ENCODE assay signal across 9 mouse cellular contexts in the genomic region with DNA sequence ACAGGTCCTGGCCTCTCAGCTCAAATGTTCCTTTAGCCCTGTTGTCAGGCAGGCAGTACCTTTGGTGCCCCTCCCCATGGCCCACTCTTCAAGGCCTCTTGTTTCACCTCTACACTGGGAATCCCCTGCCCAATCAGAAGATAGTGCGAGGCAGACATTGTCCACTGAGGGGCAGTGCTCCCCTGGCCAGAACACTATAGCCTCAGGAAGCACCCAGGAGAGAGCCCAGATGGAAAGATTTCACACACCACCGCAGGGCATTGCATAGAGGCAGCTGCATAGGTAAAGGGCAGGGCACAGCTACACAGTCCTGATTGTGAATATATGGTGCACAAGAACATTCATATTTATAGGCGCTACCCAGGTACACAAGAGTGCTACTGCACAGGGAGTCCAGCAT. TPM values are rescaled to one million over a fixed set of nuclear protein-coding genes. Genes with fewer than 3 reads are reported as not detected.
DNase-seq lines count a peak whose midpoint lies in the region; ATAC-seq and TF ChIP-seq lines count a peak whose summit lies in the region.
"Had no signal": no experiment of that assay in that cellular context is flagged by ENCODE, and none has a peak within 500 bp of the region (broad histone marks: within the 10 kb centered on the region; RNA-seq: fewer than 3 reads in every experiment).

No protein-coding gene starts in this region.

- peak; percentile 17 to 47 for DNase-seq in heart, adult 2 months
- no peak for DNase-seq in heart, postnatal 25 days (ENCODE audit: low spot score)
- peak; percentile 14 for DNase-seq in adrenal gland, postnatal 25 days
- peak; percentile 40 to 58 for DNase-seq in heart, postnatal 10 days
- peak; percentile 49 for DNase-seq in limb, embryonic 10.5 days (ENCODE audit: low spot score)
- DNase-seq in midbrain, embryonic 14.5 days = peak; percentile 67
- peak; percentile 16 for DNase-seq in yolk sac, embryonic 10.5 days (ENCODE audit: low spot score)

- WGBS in heart, adult 2 months = 16% methylated on average over 3 of the region's 3 CpGs
- 23% methylated on average over 3 of the region's 3 CpGs for WGBS in embryonic facial prominence, embryonic 12.5 days
- 32% methylated on average over 3 of the region's 3 CpGs for WGBS in limb, embryonic 10.5 days
- WGBS in midbrain, embryonic 14.5 days = 24% methylated on average over 3 of the region's 3 CpGs

- no peak overlapping the region for H3K27ac ChIP-seq in heart, adult 2 months
- H3K27ac ChIP-seq in embryonic facial prominence, embryonic 12.5 days = no peak overlapping the region
- no peak overlapping the region for H3K27ac ChIP-seq in limb, embryonic 10.5 days
- no peak overlapping the region for H3K27ac ChIP-seq in midbrain, embryonic 14.5 days (replicated peaks; ENCODE audit: low read depth, low read length)
- H3K27ac ChIP-seq: heart, embryonic 13.5 days had no signal

- no peaks in the 10 kb centered on the region for H3K79me2 ChIP-seq in heart, adult 2 months (replicated peaks; ENCODE audit: control insufficient read depth, insufficient read depth, low read length)

- H3K4me2 ChIP-seq in embryonic facial prominence, embryonic 12.5 days (replicated peaks) = no peak overlapping the region
- no peak overlapping the region for H3K4me2 ChIP-seq in midbrain, embryonic 14.5 days (ENCODE audit: low read length)
- H3K4me2 ChIP-seq: heart, embryonic 13.5 days had no signal

- TF ChIP-seq EP300 in heart, adult 2 months (IDR thresholded peaks at IDR 0.05; ENCODE audit: insufficient read depth, low read depth, low read length) = no peak

- intact Hi-C loops in heart, adult 2 months (cut with DNase I) = loop anchor here (2.0 to 5.0 kb wide), 2 partner anchors 132 to 546 kb away; no protein-coding TSS in a partner anchor
- intact Hi-C loops in heart, postnatal 25 days (cut with DNase I) = loop anchor here (2.0 to 5.0 kb wide), 2 partner anchors 132 to 546 kb away; no protein-coding TSS in a partner anchor
- intact Hi-C loops in heart, postnatal 10 days (cut with DNase I) = loop anchor here (1.0 kb wide), 1 partner anchor 131 kb away; no protein-coding TSS in a partner anchor

- H3K9ac ChIP-seq in heart, adult 2 months (ENCODE audit: low read depth, low read length) = no peak overlapping the region
- H3K9ac ChIP-seq in embryonic facial prominence, embryonic 12.5 days = no peak overlapping the region
- H3K9ac ChIP-seq in midbrain, embryonic 14.5 days (replicated peaks; ENCODE audit: low read length) = no peak overlapping the region
- H3K9ac ChIP-seq: heart, embryonic 13.5 days had no signal

- no peak overlapping the region for H3K4me3 ChIP-seq in heart, adult 2 months
- H3K4me3 ChIP-seq in embryonic facial prominence, embryonic 12.5 days = no peak overlapping the region
- no peak overlapping the region for H3K4me3 ChIP-seq in limb, embryonic 10.5 days
- H3K4me3 ChIP-seq in midbrain, embryonic 14.5 days (replicated peaks; ENCODE audit: low read depth, low read length) = no peak overlapping the region
- H3K4me3 ChIP-seq: heart, embryonic 13.5 days had no signal

- no peaks in the 10 kb centered on the region for H3K36me3 ChIP-seq in heart, adult 2 months (ENCODE audit: control insufficient read depth, insufficient read depth, low read length)
- H3K36me3 ChIP-seq in embryonic facial prominence, embryonic 12.5 days = no peaks in the 10 kb centered on the region
- no peaks in the 10 kb centered on the region for H3K36me3 ChIP-seq in limb, embryonic 10.5 days
- no peaks in the 10 kb centered on the region for H3K36me3 ChIP-seq in midbrain, embryonic 14.5 days (ENCODE audit: control insufficient read depth, insufficient read depth, low read length)
- H3K36me3 ChIP-seq: heart, embryonic 13.5 days had no signal

- no peaks in the 10 kb centered on the region for H3K27me3 ChIP-seq in heart, adult 2 months (ENCODE audit: control insufficient read depth, insufficient read depth, low read length)
- H3K27me3 ChIP-seq in embryonic facial prominence, embryonic 12.5 days = peaks cover 8% of the 10 kb centered on the region; the same call in 1 of the 2 replicates
- peaks cover 10% of the 10 kb centered on the region for H3K27me3 ChIP-seq in limb, embryonic 10.5 days (ENCODE audit: low read depth, poor library complexity, severe bottlenecking)
- H3K27me3 ChIP-seq in midbrain, embryonic 14.5 days (ENCODE audit: control insufficient read depth, insufficient read depth, low read length) = no peaks in the 10 kb centered on the region

- no peaks in the 10 kb centered on the region for H3K9me3 ChIP-seq in embryonic facial prominence, embryonic 12.5 days
- H3K9me3 ChIP-seq in limb, embryonic 10.5 days (replicated peaks) = no peaks in the 10 kb centered on the region
- H3K9me3 ChIP-seq in midbrain, embryonic 14.5 days (ENCODE audit: control insufficient read depth, low read length) = no peaks in the 10 kb centered on the region
- H3K9me3 ChIP-seq: heart, embryonic 13.5 days had no signal

- peak; percentile 70; the same call in 1 of the 2 replicates for ATAC-seq in embryonic facial prominence, embryonic 12.5 days (ENCODE audit: insufficient number of reproducible peaks, insufficient read depth, low FRiP score, low TSS enrichment)
- ATAC-seq in midbrain, embryonic 14.5 days (ENCODE audit: low FRiP score, low TSS enrichment) = peak; percentile 78; the same call in 1 of the 2 replicates

- no peaks in the 10 kb centered on the region for H3K4me1 ChIP-seq in heart, adult 2 months (ENCODE audit: control insufficient read depth, insufficient read depth, low read length)
- H3K4me1 ChIP-seq in embryonic facial prominence, embryonic 12.5 days = no peaks in the 10 kb centered on the region
- no peaks in the 10 kb centered on the region for H3K4me1 ChIP-seq in limb, embryonic 10.5 days
- no peaks in the 10 kb centered on the region for H3K4me1 ChIP-seq in midbrain, embryonic 14.5 days (ENCODE audit: control insufficient read depth, insufficient read depth, low read length)
- H3K4me1 ChIP-seq: heart, embryonic 13.5 days had no signal

- TF ChIP-seq CTCF in heart, adult 2 months (IDR thresholded peaks at IDR 0.05) = peak; percentile 70

- no peak for TF ChIP-seq POLR2A in heart, adult 2 months (IDR thresholded peaks at IDR 0.05; ENCODE audit: insufficient read depth, low read depth, low read length)

RNA-seq across cellular contexts. Expression of a gene that starts 6.5 kb away (rescaled TPM):
- 1 to 10 TPM in 1 of 2 experiments, under 1 TPM in 1; 0.99 to 2.7 TPM for total RNA-seq in heart, adult 2 months (2021)
- 1.2 and 1.8 TPM in 2 replicates for polyA plus RNA-seq in heart, adult 2 months (2012; rRNA removed)
- total RNA-seq in heart, postnatal 25 days (2021) = 1 to 10 TPM; 1.3 to 2.6 TPM
- 0.09 TPM in 1 of 2 replicates, not detected in the other for total RNA-seq in adrenal gland, postnatal 25 days (2021)
- polyA plus RNA-seq in embryonic facial prominence, embryonic 12.5 days (2016; fragmentation: Nextera tagmentation; extraction: Ambion mirVana) = 2.1 and 2.2 TPM in 2 replicates
- 1 to 10 TPM; 2.1 to 3.0 TPM for total RNA-seq in heart, postnatal 10 days (2021)
- 0.82 and 1.8 TPM in 2 replicates for polyA plus RNA-seq in limb, embryonic 10.5 days (2016; fragmentation: Nextera tagmentation; extraction: Ambion mirVana)
- 0.55 and 0.97 TPM in 2 replicates for polyA plus RNA-seq in midbrain, embryonic 14.5 days (2014; fragmentation: Nextera tagmentation; extraction: Ambion mirVana)

RNA-seq across cellular contexts. Expression of a gene that starts 23.5 kb away (rescaled TPM):
- 10 to 100 TPM; 24.3 to 25.5 TPM for total RNA-seq in heart, adult 2 months (2021)
- polyA plus RNA-seq in heart, adult 2 months (2012; rRNA removed) = 10.7 and 21.7 TPM in 2 replicates
- total RNA-seq in heart, postnatal 25 days (2021) = 10 to 100 TPM; 27.8 to 28.5 TPM
- total RNA-seq in adrenal gland, postnatal 25 days (2021) = 31.9 and 39.7 TPM in 2 replicates
- polyA plus RNA-seq in embryonic facial prominence, embryonic 12.5 days (2016; fragmentation: Nextera tagmentation; extraction: Ambion mirVana) = 61.1 and 62.5 TPM in 2 replicates
- total RNA-seq in heart, postnatal 10 days (2021) = 10 to 100 TPM; 33.1 to 33.3 TPM
- polyA plus RNA-seq in limb, embryonic 10.5 days (2016; fragmentation: Nextera tagmentation; extraction: Ambion mirVana) = 51.6 and 59.9 TPM in 2 replicates
- 63.3 and 65.3 TPM in 2 replicates for polyA plus RNA-seq in midbrain, embryonic 14.5 days (2014; fragmentation: Nextera tagmentation; extraction: Ambion mirVana)
